Mouse (Mus musculus) spleen, adult 12 weeks (tissue): ENCODE measurements at regions not wholly inside any gene's neighbourhood (a gene's known extent, or its start where the extent isn't known, plus 50 kb on each side); places are given as distances from the start of the nearest gene placed in this dataset.

Experiments used
- DNase-seq: peaks from one replicate; pipeline ENCODE4 v3.0.0; 2022; ENCODE audit warnings: low spot score

DNA sequence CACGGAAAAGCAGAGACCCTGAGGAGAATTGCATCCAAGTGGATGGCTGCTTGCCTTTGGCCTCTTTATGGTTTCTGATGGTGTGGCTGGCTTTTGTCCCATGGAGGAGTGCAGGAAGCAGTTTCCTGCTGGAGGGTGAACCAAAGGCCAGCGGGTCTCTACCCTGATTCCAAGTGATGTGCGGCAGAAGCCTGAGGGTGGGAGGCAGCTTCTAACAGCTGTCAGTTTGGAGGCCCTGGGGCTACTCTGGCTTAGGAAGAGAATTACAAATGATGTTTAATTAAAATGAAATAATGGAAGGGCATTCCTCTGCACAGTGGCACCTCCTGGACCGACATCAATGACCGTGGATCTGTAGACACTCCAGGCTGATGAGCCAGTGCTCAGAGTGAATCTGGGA, 545.0 kb downstream of the Slc4a3 start:
- no peak for DNase-seq

DNA sequence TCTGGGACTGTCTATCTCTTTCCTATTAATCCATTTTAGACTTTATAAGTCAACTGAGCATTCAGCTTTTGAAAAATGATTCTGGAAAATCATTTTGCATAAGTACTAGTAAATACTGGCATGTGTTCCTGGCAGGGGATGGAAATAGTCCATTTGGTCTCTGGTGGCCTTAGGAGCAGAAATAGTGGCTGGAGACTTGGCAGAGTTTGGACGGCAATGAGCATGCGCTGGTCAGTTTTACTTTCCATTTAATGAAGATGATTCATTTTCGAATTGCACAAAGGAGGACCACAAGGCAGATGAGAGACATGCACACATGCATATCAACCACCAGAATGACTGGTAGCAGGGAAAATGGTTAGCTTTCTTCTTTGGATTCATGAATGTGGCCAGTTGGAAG, 567.2 kb downstream of the Slc4a3 start:
- DNase-seq = no peak

DNA sequence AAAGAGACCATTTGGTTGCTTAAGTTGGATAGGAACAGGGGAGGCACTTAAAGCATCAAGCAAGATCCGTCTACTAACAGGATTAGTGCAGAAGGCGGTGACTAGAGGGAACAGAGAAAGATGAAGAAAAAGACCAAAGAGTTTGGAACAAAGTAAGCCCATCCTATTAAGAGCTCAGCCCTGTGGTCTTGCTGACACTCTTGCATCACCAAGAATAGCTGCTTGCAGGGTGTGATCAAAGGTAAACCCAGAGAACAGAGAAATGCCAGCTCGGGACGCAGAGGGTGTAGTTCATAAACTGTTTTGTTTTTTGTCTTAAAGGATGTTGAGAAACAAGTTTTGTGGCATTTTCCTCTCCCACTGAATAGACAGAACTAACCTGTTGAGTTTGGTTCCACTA, 574.8 kb downstream of the Slc4a3 start:
- no peak for DNase-seq

DNA sequence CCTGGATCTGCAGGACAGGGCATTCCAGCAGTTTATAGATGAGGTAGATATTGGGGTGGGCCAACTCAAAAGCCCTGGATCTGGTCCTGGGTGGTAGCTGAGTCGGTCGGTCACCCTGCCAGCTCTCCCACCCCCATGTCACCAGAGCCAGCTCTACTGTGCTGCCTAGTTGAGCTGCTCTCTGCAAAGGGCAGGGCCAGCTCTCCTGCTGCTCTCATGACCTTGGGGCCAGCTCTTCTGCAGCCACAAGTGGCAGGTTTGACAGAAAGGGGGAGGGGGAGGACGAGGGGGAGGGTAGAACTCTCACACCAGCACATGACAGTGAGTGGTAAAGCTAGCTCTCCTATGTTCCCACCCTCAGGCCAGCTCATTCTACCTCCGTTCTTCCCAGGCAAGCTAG, 584.3 kb downstream of the Slc4a3 start:
- DNase-seq = no peak

DNA sequence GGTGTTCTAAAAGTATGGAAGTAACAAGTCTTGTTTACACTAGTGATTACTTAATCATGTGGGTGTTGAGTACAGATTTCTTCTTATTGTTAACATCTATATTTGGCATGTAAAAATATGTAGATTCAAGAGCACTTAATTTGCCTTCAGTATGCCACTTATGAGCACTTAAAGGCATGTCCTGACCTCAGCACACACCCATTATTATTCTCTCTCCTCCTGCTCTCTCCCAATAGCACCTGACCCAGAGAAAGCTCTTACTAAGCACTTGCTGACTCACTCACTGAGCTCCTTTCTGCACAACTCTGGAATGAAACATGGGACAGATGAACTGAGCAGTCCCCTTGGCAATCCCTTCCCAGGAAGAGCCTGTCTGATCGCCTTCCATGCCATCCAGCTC, 590.7 kb downstream of the Slc4a3 start:
- no peak for DNase-seq

DNA sequence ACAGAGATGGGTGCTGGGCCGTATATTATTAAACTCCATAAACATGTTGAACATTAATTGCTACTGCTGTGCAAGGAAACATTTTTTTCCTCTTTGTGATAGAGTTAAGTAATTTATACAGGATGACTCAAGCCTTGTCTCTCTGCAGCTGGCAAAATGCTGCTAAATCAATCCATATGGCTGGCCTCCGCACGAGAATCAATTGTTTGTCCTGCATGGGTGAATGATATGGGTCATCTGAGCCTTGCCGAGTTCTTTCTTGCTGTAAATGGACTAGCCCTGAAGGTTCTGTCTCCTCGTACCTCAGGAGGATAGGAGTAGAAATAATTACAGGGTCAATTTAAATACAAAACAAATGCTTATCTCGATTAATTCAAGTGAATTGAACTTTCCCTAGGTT, 591.6 kb downstream of the Slc4a3 start:
- DNase-seq = no peak

DNA sequence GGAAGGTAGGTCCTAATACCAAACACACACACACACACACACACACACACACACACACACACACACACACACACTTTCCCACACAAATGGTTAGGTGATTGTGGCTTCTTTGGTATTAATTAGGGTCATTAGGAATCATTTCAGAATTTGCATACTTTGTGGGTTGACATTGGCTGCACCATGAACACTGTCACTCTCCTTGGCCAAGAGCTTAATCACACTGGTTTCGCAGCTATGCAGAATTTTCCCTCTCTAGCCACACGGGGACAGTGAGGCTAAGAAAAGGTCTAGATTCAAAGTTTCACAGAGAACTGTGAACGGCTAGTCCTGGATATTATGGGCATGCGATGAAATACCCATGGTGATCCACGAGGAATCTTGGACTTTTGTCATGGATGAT, 597.5 kb downstream of the Slc4a3 start:
- DNase-seq = no peak

DNA sequence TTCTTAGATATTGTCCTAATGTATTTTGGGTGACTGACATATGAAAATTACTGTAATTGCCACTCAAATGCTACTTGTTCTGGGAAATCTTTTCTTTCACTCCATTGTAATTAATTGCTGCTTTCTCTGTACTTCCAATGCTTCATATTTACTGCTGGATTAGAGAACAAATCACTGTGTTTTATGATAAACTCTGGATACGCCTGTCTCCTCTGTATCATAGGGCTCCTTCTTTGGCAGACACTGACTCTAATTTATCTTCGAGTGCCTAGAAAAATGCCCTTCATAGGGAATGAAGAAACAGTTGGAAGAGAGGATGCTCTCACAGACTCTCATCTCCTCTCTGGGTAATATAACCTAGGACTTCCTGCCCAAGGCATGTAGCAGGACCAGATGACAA, 602.9 kb downstream of the Slc4a3 start:
- no peak for DNase-seq

DNA sequence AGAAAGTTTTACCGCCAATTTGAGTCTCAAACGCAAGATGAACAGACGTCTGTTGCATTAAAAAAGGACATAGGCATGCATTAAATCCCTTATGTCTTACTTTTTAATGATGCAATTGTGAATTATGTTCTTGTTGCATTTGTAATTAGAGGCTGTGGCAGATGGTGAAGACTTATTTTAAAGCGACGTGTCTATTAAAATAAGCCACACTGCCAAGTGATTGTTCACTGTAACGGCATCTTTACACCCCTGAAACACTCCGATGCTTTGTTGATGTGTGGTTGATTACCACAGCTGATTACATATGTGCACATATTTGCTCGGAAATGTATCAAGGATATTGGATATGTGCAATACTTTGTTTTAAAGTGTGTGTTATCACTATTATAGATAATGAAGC, 610.2 kb downstream of the Slc4a3 start:
- no peak for DNase-seq

DNA sequence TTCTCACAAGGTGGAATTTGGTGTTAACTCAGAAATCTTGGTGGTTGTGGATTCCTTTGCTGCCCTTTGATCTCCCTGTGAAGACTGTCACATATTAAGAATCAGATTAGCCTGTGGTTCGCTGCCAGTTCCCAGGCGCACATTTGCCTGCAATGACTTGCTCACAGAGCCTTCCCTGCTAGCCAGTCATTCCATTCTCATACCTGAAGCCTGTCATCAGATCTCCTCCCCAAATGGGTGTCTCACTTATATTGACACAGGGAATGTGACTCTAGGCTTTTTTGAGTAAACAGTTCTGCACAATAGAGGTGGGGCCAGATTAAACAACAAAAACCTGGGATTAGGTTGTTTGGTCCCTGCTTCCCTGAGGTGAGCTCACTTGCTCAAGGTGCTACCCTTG, 621.4 kb downstream of the Slc4a3 start:
- no peak for DNase-seq

DNA sequence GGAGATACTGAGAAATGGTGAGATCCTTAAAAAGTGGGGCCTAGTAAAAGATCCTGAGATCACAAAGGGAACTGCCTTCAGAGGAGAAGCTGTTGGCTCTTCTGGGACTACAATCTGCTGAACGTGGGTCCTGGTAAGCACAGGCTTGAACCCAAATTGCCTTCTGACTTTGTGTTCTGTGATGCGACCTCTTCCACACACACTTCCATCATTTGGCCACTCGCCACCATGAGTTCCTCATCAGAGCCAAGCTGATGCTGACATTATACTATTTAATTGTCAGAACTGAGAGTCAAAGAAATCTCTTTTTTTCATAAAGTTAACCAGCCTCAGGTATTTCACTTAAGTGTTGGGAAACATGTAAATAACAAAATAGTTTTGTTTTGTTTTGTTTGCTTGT, 635.1 kb downstream of the Slc4a3 start:
- no peak for DNase-seq

DNA sequence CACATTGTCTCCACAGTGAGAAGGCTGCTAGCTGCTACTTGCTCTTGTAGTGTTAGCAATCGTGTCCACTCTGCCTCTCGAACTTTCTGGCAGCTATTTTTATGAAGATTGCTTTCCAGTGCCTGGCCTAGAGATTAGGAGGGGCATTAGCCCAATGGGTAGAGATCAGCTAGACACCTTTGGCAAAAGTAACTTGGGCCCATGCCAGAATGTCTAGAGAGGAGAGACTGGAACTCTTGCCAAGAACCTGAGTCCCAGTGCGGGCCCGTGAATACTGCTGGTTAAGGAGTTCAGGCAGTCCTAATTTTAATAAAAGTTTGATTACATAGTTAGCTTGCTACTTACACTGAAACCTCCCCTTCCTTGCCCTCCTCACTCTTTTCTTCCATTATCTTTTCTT, 648.8 kb downstream of the Slc4a3 start:
- DNase-seq = no peak

DNA sequence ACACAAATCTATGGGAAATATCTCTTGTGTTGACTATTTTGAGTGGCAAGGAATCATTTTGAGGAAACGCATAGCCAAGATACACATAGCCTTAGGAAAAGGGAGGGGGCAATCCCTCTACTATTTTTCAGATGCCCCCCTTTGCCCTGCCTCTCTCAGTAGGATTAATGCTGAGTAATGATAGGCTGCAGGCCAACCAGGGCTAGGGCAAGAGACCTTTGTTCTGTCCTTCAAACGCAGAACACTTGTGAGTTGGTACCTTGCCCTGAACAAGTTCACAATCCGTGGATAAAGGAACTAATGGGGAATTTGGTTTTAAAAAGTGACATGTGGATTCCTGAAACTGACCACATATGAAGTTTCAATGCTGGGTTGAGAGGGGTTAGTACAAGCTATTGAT, 651.6 kb downstream of the Slc4a3 start:
- DNase-seq = no peak

DNA sequence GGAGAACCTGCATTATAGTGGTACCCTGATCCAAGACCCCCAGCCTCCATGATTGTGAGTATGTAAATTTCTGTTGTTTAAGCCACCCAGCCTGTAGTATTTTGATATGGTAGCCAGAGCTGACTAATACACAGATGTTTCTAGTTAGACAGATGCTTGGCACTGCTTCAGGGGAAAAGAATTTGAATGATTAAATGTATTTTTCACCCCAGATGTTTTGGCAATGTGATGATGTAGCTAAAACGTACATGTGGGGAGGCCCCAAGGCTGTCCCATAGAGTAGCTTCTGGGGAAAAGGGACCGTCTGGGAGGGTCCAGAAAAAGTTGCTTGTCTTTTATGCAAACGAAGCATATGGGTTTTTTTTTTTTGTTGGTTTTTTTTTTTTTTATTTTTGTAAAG, 654.8 kb downstream of the Slc4a3 start:
- DNase-seq = no peak

DNA sequence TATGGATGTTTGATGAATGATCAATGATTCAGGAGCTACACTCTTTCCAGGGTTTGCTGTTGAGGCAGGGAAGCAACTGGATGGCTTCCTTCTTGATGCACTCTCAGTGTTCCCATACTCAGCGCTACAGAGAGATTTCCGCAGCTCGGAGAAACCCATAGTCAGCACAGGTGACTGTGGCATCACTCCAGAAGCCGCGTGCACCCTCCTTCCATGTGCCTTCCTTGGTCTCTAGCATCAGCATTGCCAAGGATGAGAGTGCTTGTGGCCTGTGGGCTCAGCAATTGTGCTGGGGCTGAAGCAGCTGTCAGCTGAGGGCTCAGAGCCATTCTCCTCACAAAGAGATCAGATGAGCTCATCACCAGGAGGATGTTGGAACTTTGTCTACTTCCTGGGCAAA, 666.4 kb downstream of the Slc4a3 start:
- DNase-seq = no peak

DNA sequence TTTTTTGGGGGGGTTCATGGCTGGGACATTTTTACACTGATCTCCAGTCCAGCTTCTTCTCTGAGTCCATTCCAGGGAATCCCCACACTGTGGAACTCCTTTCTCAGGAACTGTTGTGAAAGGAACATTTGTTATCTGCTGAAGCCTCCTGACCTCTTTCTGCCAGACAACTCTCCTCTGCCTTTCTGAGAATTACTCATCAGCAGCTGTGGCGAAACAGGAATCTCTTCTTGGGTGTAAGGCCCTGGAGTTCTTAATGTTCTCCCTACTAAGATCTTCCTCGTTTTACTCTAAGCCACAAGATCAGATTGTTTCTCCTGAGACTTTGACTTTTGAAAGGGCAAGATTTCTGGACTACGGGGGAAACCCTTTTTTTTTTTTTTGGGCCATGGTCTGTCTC, 698.7 kb downstream of the Slc4a3 start:
- no peak for DNase-seq

DNA sequence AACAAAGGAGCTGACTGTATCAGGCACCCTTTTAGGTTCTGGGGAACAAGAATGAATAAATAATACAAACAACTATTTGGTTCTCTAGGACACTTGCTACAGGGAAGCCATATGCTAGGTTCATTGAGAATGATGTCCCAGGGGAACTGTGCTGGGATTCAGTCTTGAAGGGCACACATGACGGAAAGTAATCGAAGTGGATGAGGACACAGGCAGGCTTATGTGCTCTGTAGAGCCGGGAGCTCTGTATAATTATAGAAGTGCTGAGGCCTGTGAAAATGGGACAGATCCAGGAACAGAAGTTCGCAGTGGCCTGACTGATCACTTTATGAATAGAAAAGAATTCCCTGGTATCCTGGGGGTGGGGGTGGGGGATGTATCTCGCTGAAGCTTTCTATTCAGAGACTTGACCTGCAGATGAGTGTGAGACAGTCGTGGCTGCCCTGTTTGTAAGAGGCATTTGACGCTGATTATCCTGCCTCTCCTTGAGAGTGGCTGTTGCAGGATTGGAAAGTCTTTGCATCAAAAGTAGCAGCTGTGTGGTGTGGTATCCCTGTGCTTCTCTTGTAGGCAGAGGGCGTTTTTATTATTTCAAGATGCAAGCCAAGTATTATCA, 700.2 kb downstream of the Slc4a3 start:
- DNase-seq = no peak

DNA sequence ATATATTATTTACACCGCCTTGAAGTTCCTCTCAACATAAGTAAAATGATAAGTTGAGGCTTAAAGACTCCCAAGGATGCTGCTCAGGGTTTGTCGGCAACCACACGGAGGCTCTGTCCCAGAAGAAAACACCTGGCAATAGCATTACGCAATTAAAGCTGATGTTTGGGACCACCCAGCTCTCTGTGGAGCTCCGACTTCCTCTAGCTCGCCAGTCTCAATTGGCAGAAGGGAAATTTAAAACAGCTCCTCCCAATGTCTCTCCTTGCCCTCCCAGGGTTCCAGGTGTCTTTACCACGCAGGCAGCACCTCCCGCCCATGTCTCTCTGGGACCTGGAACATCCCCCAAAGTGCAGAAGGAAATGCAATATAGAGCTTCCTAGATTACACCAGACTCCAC, 701.1 kb downstream of the Slc4a3 start:
- DNase-seq = no peak

DNA sequence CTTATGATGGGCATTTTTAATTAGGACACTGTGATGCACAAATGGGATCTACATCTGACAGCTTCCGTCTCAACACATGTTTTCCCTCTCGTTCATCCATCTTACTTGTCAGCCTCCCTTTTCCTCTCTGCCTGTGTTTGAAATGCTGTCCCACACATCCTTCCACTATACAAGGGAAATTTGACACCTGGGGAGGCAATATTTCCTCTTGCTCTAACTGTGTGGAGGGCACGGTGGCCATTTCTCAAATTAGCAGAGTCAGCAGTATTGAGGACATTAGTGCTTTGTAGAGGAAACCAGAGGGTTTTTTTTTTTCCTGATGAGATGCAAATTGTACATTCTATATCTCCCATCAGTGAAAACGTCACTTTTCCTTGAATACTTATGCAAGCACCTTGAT, 712.2 kb downstream of the Slc4a3 start:
- DNase-seq = no peak

DNA sequence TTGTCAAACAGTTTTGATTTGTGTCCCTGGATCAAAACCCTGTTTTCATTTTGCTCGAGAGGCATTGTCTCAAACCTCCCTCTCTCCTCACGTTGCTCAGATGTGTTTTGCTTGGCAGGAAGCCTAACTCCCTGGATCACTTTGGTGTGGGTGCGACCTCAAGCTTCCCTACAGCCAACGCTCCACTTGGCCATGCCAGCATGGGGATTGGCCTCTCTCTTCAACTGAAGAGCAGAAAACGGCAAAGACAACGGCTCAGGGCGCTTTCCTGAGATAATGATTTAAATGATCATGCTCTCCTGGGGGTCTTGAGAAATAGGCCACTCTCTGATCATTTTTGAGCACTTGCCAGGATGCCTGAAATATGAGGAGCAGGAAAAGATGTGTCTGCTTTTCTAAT, 730.1 kb downstream of the Slc4a3 start:
- no peak for DNase-seq

DNA sequence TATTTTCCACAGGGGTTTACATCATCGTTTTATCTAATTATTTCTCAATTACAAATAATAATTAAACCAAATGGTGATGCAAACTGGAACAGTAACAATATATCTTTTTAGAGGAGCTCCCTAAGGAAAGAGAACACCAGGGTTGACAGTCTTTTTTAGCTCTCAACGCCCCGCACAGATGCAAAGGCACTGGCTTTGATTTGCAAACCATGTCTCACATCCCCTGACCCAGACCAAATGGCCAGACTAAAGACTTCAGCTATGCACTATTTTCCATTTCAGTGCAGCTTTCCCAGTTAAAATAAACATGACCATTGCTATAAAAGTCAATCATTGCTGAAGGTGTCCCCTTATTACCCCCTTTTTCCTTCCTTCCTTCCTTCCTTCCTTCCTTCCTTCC, 730.6 kb downstream of the Slc4a3 start:
- DNase-seq = no peak

DNA sequence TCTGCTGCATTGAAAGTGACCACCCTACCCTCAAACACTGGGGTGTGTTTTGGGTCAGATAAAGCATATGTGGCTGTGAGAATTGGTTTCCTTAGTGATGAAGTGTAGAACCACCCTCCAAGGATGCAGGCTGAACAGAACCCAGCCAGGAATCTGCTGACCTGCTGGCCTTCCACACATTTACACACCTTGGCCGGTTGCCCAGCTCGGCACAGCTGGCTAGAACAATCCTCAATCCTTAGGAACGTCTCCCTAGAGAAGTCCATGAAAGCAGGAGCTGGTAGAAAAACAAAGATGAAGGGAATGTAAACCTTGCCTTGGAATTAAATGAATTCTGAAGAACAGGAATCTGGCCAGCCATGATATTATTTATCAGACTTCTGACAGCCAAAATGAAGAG, 737.3 kb downstream of the Slc4a3 start:
- no peak for DNase-seq

DNA sequence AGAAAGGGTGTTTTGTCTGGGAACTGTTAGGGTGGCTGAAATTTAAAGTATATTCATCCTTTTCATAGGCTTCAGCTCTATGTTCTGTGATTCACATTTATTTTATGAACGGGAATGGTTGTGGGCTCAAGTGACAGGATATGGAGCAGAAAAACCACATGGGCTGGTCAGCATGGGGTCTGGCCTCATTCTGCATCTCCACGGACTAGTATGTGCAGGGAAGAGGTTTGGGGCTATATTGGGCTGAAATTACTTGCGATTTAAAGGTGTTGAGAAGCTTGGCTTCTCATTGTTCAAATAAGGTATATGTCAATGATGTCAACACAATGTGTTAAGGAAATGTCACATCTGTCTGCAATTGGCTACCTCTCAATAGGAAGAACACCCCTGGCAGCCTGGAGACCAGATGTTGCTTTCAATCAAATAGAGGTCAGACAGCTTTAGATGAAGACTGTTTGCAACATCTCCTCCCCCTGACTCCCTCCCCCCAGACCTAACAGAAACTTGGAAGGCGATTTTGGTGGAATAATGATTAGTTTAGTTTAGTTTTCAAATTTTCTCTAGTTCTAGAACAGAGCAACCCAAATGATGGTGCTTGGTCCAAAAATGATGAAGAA, 777.0 kb downstream of the Slc4a3 start:
- no peak for DNase-seq

DNA sequence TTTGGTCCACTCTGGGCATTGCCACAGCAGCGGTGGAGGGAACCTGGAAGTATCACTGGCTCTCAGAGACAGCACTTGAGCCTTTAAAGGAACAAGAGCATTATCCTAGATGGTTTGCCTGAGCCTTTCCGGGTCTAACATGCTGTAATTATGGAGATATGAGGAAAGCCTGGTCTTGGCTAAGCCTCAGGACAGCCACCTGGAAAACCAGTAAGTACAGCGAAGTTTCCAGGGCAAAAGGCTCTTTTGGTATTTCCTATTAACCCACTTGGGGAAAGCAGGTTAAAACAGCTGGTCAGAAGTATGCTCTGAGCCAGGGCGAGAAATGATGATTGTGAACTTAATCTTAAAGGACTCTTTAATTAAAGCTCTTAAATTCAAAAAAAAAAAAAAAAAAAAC, 777.5 kb downstream of the Slc4a3 start:
- DNase-seq = no peak

DNA sequence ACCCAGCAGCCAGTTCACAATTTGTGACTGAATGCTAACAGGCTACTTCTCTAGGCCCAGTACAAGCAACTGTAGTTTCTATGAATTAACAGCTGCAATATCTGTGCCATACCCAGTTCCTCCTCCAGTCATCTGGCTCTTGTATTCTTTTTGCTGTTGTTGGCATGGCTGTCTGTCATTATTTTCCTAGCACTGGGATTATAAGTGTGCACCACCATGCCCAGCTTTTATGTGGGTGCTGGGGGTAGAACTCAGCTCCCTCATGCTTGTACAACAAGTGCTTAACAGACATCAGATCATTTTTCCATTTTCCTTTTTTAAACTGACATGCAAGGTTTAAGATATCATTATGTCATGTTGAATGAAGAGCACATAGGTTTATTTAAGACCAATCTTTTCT, 789.9 kb downstream of the Slc4a3 start:
- DNase-seq = no peak
